Mouse (Mus musculus) lung, adult 2 months (tissue): ENCODE measurements around the gene Ap5m1.

Source experiments
- CTCF ChIP-seq: fragments of 200-500 bp; IDR thresholded peaks from 2 replicates; pipeline ENCODE4 v1.5.1; 2011; ENCODE audit warnings: mild to moderate bottlenecking, low read length, control low read depth; ENCODE audit not compliant: insufficient read depth
- POLR2A ChIP-seq: fragments of 200-500 bp; IDR thresholded peaks from 2 replicates; pipeline ENCODE4 v1.6.1; 2011; ENCODE audit warnings: low read depth, mild to moderate bottlenecking, control low read depth, low read length, borderline replicate concordance; ENCODE audit errors: extremely low read depth

DNA sequence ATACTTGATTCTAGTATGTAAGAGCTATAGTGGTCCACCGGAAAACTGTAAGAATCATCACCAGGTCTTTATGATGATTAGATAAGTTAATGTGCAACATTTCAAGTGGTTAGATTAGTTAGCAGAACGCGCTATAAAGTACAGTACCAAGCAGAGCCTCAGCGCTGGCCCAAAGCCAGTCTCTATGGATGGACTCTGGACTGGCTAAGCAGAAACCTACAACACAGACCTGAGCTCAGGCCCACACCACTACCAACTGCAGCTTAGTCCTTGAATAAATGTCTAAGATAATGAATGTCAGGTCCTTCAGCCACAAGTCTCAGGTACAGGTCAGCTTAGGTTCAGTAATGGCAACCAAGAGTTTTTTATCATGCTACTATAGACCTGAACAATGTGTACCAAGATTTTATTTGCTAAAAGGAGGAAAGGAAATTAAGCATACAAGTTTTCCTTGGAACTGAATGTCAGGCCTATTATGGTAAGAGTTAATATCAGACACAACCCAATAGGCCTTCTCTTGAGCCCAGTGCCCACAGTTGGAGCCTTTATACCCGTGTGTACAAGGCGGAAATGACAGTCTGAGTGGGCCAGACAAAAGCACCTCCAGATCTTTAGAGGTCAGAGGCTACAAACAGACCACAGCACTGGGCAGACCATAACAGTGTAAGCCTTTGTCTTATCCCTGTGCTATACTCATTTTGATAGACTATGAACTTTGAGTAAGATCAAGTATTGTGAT lies 38.7 kb upstream of the Ap5m1 start:
- no peak for TF ChIP-seq CTCF
- TF ChIP-seq POLR2A, result no peak
